Mouse (Mus musculus) G1E (cell line): ENCODE results near the gene Mob3a.

ENCODE experiments used
- CTCF ChIP-seq: IDR thresholded peaks from 2 replicates; pipeline ENCODE4 v1.5.1; 2012; ENCODE audit warnings: low read depth, low read length, inconsistent platforms, mixed read lengths
- GATA1 ChIP-seq: IDR thresholded peaks from 2 replicates; pipeline ENCODE4 v1.6.1; 2012; ENCODE audit warnings: borderline replicate concordance, low read length, inconsistent platforms, mixed read lengths

GRCm38 (mm10) chr10:80663485-80664196 lies 38.1 kb downstream of the Mob3a start:
- no peak for TF ChIP-seq CTCF
- TF ChIP-seq GATA1, result no peak
